Mouse (Mus musculus): ENCODE data around the gene Arl13b. TPM values are rescaled to one million over a fixed set of nuclear protein-coding genes. Genes with fewer than 3 reads are reported as not detected.

Arl13b gene
- polyA plus RNA-seq, 1 experiment from 2014 or later = 19.2 TPM

DNA sequence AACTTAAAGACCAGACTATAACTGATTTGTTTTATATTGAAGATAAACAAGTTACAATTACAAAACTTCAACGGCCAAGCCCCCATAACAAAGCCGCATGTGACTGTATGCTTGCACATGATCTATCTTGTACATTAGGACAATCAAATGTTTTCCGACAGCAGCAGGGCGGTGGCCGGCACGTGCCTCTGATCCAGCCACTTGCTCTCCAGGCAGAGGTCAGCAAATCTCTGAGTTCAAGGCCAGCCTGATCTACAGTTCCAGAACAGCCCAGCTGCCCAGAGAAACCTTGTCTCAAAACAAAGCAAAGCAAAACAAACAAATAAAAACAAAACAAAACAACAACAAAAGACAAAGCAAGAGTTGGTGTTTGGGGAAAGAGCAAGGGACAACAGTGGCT, 8.5 kb upstream of the Arl13b start:
- 73% methylated on average over 6 of the region's 6 CpGs for WGBS
- no peak overlapping the region for H3K27ac ChIP-seq (ENCODE audit: low read length)
- no peak for ATAC-seq (ENCODE audit: low FRiP score, low TSS enrichment)
- H3K4me3 ChIP-seq (ENCODE audit: low read length) = no peak overlapping the region
- H3K36me3 ChIP-seq (ENCODE audit: insufficient read depth, low read length) = no peaks in the 10 kb centered on the region
- H3K27me3 ChIP-seq (ENCODE audit: insufficient read depth, low read length) = no peaks in the 10 kb centered on the region
- H3K4me2 ChIP-seq (replicated peaks; ENCODE audit: low read depth, low read length) = no peak overlapping the region
- no peaks in the 10 kb centered on the region for H3K9me3 ChIP-seq (ENCODE audit: low read length)
- peaks cover 2% of the 10 kb centered on the region; the same call in 1 of the 2 replicates for H3K4me1 ChIP-seq (ENCODE audit: insufficient read depth, low read length)
- no peak overlapping the region for H3K9ac ChIP-seq (replicated peaks; ENCODE audit: low read length)

DNA sequence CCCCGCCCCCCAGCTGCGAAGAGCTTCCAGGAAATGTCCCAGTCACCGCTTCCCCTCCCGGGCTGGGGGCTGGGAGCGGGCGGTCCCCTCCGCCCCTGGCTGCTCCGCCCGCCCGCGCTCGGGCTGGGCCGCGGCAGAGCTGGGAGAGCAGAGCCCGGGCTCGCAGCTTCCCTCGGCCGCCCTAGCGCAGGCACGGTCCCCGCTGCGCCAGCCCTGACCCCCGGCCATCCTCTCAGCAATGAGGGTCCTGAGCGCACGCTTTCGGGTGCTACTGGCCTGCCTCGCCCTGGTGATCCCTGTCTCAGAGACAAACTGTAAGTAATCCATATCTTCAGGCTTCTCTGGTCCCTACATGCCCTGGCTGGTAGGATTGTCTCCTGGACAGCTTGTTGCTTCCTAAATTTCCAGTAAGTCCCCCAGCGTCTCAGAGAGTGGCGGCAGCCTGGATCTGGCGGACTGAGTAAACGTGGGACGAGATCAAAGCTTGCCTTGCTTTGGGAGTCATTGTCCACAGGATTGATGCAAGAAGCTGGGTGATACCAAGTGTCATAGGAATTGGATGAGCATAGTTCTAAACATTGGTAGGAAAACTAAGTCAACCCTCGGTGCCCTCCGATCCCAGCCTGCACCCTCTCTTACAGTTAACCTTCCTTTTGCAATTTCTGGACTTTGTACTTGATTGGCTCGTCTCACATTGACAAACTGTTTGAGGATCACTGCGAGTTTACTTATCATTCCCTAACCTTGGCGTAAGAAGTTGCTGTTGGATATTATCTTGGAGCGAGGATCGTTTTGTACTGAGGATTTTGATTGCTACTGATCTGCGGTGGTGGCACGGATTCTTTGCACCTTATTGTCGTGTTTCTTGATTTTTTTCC, 7.6 kb upstream of the Arl13b start, which contains the start of gene Pros1:
Gene Pros1 (plus strand): TSS at position 117 of the 878 bp plus-strand sequence.
- Histone ChIP-seq H3K36me3 (ENCODE audit: insufficient read depth, low read length) (no peaks in the 10 kb centered on the region), H3K9me3 (ENCODE audit: low read length) (no peaks in the 10 kb centered on the region), H3K4me3 (ENCODE audit: low read length) (peak within 1 kb of the TSS; percentile 69), H3K9ac (replicated peaks; ENCODE audit: low read length) (peak within 1 kb of the TSS; percentile 83), H3K27me3 (ENCODE audit: insufficient read depth, low read length) (no peaks in the 10 kb centered on the region), H3K27ac (ENCODE audit: low read length) (peak within 1 kb of the TSS; percentile 54), H3K4me2 (replicated peaks; ENCODE audit: low read depth, low read length) (peak within 1 kb of the TSS; percentile 90), H3K4me1 (ENCODE audit: insufficient read depth, low read length) (peaks cover 2% of the 10 kb centered on the region; the same call in 1 of the 2 replicates)
- ATAC-seq (ENCODE audit: low FRiP score, low TSS enrichment) = peak; percentile 98
- WGBS = 4% methylated on average over 38 of the region's 42 CpGs

DNA sequence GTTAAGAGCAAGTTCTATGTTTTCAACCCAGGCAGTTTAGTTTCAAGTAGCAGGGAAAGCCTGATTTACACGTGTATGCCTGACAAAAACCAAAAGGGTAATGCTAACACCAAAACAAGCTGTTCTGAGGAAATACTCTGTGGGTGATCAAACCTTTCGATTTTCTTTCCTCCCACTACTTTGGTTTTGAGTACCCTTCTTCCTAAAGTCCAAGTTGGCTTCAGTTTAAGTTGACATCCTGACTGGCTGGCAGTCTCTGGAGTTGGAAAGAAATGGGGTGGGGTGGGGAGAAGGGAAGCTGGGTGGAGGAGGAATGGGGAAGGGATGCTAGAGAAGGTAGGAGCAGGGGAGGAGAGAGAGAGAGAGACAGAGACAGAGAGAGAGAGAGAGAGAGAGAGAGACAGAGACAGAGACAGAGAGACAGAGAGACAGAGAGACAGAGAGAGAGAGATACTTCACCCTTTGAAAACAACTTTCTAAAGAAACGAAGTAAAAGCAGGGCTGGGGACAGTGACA, 6.8 kb upstream of the Arl13b start:
- peak overlapping the region; percentile 69 for H3K4me3 ChIP-seq (ENCODE audit: low read length)
- H3K4me1 ChIP-seq (ENCODE audit: insufficient read depth, low read length) = peaks cover 2% of the 10 kb centered on the region; the same call in 1 of the 2 replicates
- peak overlapping the region; percentile 83 for H3K9ac ChIP-seq (replicated peaks; ENCODE audit: low read length)
- peak overlapping the region; percentile 90 for H3K4me2 ChIP-seq (replicated peaks; ENCODE audit: low read depth, low read length)
- H3K36me3 ChIP-seq (ENCODE audit: insufficient read depth, low read length) = no peaks in the 10 kb centered on the region
- no peak overlapping the region; the same call in 1 of the 2 replicates for H3K27ac ChIP-seq (ENCODE audit: low read length)
- WGBS = 23% methylated on average over 3 of the region's 3 CpGs
- no peaks in the 10 kb centered on the region for H3K9me3 ChIP-seq (ENCODE audit: low read length)
- peak; percentile 61 for ATAC-seq (ENCODE audit: low FRiP score, low TSS enrichment)
- H3K27me3 ChIP-seq (ENCODE audit: insufficient read depth, low read length) = no peaks in the 10 kb centered on the region

DNA sequence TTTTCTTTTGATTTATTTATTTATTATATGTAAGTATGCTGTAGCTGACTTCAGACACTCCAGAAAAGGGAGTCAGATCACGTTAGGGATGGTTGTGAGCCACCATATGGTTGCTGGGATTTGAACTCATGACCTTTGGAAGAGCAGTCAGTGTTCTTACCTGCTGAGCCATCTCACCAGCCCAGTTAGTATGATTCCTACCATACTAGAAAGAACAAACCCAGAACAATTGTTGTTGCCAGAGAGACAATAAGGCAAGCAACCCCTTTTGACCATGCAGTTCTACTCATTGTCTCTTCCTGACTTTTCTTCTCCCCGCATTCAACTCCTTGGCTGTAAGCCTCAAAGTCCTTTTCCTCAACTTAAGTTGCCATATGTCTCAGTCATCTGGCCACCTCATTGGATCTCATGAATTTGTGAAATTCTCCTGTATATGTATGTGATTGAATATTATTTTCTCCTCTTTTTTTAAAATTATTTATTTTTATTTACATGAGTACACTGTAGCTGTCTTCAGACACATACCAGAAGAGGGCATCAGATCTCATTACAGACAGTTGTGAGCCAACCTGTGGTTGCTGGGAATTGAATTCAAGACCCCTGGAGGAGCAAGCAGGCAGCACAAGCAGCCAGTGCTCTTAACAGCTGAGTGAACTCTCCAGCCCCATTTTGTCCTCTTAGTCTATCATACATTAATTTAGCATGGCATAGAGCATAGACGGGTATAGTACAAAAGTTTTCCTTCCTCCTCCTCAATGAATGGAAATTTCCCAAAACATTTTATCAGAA, 5.8 kb upstream of the Arl13b start:
- 84% methylated on average over 3 of the region's 3 CpGs for WGBS
- ATAC-seq (ENCODE audit: low FRiP score, low TSS enrichment) = no peak
- Histone ChIP-seq H3K27me3 (ENCODE audit: insufficient read depth, low read length) (no peaks in the 10 kb centered on the region), H3K4me1 (ENCODE audit: insufficient read depth, low read length) (peaks cover 2% of the 10 kb centered on the region; the same call in 1 of the 2 replicates), H3K4me3 (ENCODE audit: low read length) (no peak overlapping the region), H3K4me2 (replicated peaks; ENCODE audit: low read depth, low read length) (no peak overlapping the region), H3K27ac (ENCODE audit: low read length) (no peak overlapping the region), H3K9ac (replicated peaks; ENCODE audit: low read length) (no peak overlapping the region), H3K9me3 (ENCODE audit: low read length) (no peaks in the 10 kb centered on the region), H3K36me3 (ENCODE audit: insufficient read depth, low read length) (no peaks in the 10 kb centered on the region)

DNA sequence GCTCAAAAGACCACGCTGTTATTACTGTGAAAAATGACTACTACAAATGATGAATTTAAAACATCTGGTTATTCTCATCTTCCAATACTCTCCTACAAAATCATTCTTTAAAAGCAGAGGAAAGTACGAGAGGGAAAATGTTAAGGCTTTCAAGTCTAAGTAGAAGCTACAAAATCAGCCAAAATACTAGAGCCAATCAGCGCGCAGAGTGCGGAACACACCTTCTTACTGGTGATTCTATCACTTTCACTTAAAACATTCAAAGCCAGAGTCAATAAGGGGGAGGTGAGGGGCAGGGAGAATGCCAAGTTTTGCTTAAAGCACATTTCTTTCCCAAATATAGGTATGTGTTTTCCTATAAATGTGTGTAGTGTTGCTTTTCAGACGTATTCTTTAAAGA, 1.5 kb downstream of the Arl13b start:
- no peak for ATAC-seq (ENCODE audit: low FRiP score, low TSS enrichment)

DNA sequence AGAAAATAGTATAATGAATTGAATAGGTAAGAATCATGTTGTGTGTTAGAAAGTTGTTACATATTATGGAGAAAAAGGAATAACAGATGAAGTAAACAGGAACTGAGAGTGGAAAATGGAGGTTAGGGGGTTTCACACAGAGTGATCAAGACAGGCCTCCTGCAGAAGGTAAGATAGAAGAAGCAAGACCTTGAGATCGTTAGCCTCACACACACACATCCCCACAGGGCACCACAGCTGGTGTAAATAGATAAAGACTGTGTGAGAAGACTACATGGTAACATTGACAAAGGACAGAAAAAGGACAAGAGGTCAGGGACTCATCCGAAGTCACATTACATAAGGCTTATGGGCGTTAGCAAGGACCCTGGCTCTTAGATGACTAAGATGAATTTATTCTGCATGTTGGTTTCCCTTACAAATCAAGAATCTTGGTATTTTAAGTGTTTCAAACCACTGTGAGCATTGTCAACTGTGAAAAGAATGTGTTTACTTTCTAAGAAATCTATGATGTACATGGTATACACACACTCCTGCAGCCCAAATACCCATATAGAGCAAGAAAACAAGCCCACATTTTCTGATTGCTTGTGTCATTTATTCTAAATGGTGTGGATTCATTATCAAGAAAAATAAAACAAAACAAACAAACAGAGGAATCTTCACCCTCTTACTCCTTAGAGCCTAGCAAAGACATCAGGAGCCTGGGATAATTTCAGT, 12.7 kb downstream of the Arl13b start:
- H3K9me3 ChIP-seq (ENCODE audit: low read length) = no peaks in the 10 kb centered on the region
- WGBS = 81% methylated on average over 3 of the region's 3 CpGs
- H3K4me2 ChIP-seq (replicated peaks; ENCODE audit: low read depth, low read length) = no peak overlapping the region
- H3K27ac ChIP-seq (ENCODE audit: low read length) = no peak overlapping the region
- no peak overlapping the region for H3K9ac ChIP-seq (replicated peaks; ENCODE audit: low read length)
- H3K36me3 ChIP-seq (ENCODE audit: insufficient read depth, low read length) = no peaks in the 10 kb centered on the region
- H3K4me1 ChIP-seq (ENCODE audit: insufficient read depth, low read length) = peaks cover 5% of the 10 kb centered on the region; the same call in 1 of the 2 replicates
- ATAC-seq (ENCODE audit: low FRiP score, low TSS enrichment) = no peak
- H3K27me3 ChIP-seq (ENCODE audit: insufficient read depth, low read length) = no peaks in the 10 kb centered on the region
- H3K4me3 ChIP-seq (ENCODE audit: low read length) = no peak overlapping the region

More for the DNA sequence above, 1.5 kb downstream of the Arl13b start:
- Histone ChIP-seq H3K36me3 (ENCODE audit: insufficient read depth, low read length) (no peaks in the 10 kb centered on the region), H3K4me1 (ENCODE audit: insufficient read depth, low read length) (no peaks in the 10 kb centered on the region), H3K27ac (ENCODE audit: low read length) (no peak overlapping the region), H3K4me3 (ENCODE audit: low read length) (no peak overlapping the region), H3K27me3 (ENCODE audit: insufficient read depth, low read length) (no peaks in the 10 kb centered on the region), H3K9ac (replicated peaks; ENCODE audit: low read length) (no peak overlapping the region), H3K4me2 (replicated peaks; ENCODE audit: low read depth, low read length) (no peak overlapping the region), H3K9me3 (ENCODE audit: low read length) (no peaks in the 10 kb centered on the region)
- 82% methylated on average over 6 of the region's 6 CpGs for WGBS

DNA sequence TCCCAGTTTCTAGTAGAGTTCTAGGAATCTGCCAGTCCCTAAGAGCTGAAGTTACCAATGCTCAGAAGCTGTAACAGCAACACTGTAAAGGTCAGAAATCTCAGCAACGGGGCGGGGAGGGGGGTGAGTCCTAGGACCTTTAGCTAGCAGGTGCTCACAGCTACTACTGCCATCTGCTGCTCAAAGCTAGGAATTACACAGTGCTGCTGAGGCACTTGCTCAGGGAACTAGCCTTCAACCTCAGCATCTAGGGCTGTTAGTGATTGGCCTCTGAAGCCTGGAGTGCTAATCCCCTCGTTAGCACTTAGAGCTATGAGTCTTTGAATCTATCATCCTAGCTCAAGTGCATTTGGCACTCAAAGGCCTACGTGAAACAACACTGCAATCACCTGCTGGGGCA, 14.4 kb downstream of the Arl13b start:
- Histone ChIP-seq H3K4me3 (ENCODE audit: low read length) (no peak overlapping the region), H3K9ac (replicated peaks; ENCODE audit: low read length) (no peak overlapping the region), H3K27me3 (ENCODE audit: insufficient read depth, low read length) (no peaks in the 10 kb centered on the region), H3K36me3 (ENCODE audit: insufficient read depth, low read length) (no peaks in the 10 kb centered on the region), H3K9me3 (ENCODE audit: low read length) (no peaks in the 10 kb centered on the region), H3K4me1 (ENCODE audit: insufficient read depth, low read length) (no peaks in the 10 kb centered on the region), H3K4me2 (replicated peaks; ENCODE audit: low read depth, low read length) (no peak overlapping the region), H3K27ac (ENCODE audit: low read length) (no peak overlapping the region)
- WGBS = 15% methylated on average over 4 of the region's 4 CpGs
- peak; percentile 69; the same call in 1 of the 2 replicates for ATAC-seq (ENCODE audit: low FRiP score, low TSS enrichment)

DNA sequence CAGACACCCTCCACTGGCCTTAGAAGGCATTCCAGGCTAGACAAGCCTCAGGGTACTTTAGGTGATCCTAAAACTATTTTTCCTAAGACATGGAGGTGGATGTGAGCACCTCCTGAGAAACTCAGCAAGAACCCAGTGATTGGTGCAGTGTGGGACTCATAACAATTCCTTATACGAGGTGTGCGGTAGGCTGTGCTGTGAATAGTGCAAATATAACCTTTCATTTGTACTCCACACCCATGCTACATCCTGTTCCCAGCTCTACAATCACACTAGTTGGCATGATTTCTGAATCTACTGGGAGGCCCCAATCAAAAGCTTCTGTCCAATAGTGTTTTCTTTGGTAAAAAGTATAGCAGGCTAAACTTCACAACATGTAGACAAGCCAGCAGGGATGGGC, 14.8 kb downstream of the Arl13b start:
- H3K4me3 ChIP-seq (ENCODE audit: low read length) = no peak overlapping the region
- H3K9me3 ChIP-seq (ENCODE audit: low read length) = no peaks in the 10 kb centered on the region
- no peak overlapping the region for H3K4me2 ChIP-seq (replicated peaks; ENCODE audit: low read depth, low read length)
- H3K9ac ChIP-seq (replicated peaks; ENCODE audit: low read length) = no peak overlapping the region
- no peaks in the 10 kb centered on the region for H3K36me3 ChIP-seq (ENCODE audit: insufficient read depth, low read length)
- H3K27me3 ChIP-seq (ENCODE audit: insufficient read depth, low read length) = no peaks in the 10 kb centered on the region
- H3K27ac ChIP-seq (ENCODE audit: low read length) = no peak overlapping the region
- 74% methylated on average over 2 of the region's 2 CpGs for WGBS
- ATAC-seq (ENCODE audit: low FRiP score, low TSS enrichment) = no peak; the same call in 1 of the 2 replicates
- H3K4me1 ChIP-seq (ENCODE audit: insufficient read depth, low read length) = no peaks in the 10 kb centered on the region

Measured in kidney, embryonic 16.5 days (tissue).